Mouse (Mus musculus) spleen, adult 2 months (tissue): ENCODE data around the gene Ppp1r37.

ENCODE experiments used
- CTCF ChIP-seq: fragments of 200-500 bp; IDR thresholded peaks from 2 replicates; pipeline ENCODE4 v1.5.1; 2011; ENCODE audit warnings: mild to moderate bottlenecking, inconsistent platforms; ENCODE audit not compliant: insufficient read depth, insufficient read length, insufficient replicate concordance; ENCODE audit errors: extremely low read depth
- POLR2A ChIP-seq: fragments of 200-500 bp; IDR thresholded peaks from 2 replicates; pipeline ENCODE4 v1.6.1; 2011; ENCODE audit warnings: low read depth, low read length, inconsistent platforms

DNA sequence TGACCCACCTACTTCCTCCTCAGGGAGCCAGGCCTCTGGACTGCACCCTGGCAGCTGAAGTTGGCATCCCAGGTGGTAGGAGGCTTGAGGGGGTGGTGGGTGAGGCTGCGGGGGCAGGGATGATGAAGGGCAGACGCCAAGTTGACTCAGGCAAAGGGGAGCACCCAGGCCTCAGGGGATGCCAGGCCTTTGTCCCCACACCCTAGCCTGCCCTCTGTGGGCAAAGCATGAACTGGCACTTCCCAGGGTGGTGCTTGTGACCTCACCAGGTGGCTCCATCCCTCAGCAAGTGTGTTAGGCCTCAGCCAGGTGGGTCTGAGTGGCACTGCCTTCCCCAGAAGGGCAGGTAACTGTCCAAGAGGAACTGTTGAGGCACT lies 37.8 kb downstream of the Ppp1r37 start:
- no peak for TF ChIP-seq CTCF
- TF ChIP-seq POLR2A: no peak
